Mouse (Mus musculus): Measurements from ENCODE around the gene Gm614. TPM values are rescaled to one million over a fixed set of nuclear protein-coding genes. Genes with fewer than 3 reads are reported as not detected.

Gene Gm614
- polyA plus RNA-seq (2015; fragmentation: Nextera tagmentation; extraction: Ambion mirVana), result 0.22 TPM in 1 of 2 replicates, not detected in the other

DNA sequence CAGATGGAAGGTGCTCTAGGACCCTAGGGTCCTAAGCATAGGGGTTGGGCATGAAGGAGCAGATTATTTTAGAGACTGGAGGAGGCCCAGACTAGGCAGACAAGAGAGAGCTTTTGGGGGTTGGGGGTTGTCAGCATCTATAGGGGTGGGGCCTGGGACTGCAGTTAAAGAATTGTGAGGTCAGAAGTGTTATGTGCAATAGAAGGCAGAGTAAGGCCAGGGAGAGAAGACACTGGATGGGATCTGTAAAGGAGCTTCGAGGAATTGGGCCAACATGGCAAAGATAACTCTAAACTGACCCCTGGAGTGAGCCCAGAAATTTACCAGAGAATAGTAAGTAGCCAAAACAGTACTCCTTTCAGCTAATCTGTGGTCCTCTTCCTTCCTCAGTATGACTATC, at the start of gene Gm614:
Gene Gm614, minus strand, starts transcription at position 101 of the 400 bp plus-strand sequence.

DNA sequence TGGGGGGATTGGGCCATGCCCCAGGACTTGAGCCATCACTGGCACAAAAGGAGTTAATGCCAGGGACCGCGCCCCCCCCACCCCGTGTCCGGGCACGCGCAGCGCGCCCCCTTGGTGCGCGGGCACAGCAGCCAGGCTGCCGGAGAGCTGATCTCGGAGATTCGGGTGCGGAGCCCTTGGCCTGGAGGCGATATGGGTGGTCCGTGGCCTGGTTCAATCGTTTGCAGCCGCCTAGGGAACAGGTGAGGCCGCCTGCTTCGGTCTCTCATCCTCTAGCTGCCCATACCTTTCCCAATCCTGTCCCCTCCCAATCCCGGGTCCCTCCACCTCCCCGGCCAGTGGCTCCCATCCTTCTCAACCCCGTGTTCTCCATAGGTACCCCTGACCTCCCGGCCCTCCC, 35.3 kb upstream of the Gm614 start, which contains the start of gene Nlgn3:
Gene Nlgn3, plus strand, starts transcription at position 114 of the 400 bp plus-strand sequence.

DNA sequence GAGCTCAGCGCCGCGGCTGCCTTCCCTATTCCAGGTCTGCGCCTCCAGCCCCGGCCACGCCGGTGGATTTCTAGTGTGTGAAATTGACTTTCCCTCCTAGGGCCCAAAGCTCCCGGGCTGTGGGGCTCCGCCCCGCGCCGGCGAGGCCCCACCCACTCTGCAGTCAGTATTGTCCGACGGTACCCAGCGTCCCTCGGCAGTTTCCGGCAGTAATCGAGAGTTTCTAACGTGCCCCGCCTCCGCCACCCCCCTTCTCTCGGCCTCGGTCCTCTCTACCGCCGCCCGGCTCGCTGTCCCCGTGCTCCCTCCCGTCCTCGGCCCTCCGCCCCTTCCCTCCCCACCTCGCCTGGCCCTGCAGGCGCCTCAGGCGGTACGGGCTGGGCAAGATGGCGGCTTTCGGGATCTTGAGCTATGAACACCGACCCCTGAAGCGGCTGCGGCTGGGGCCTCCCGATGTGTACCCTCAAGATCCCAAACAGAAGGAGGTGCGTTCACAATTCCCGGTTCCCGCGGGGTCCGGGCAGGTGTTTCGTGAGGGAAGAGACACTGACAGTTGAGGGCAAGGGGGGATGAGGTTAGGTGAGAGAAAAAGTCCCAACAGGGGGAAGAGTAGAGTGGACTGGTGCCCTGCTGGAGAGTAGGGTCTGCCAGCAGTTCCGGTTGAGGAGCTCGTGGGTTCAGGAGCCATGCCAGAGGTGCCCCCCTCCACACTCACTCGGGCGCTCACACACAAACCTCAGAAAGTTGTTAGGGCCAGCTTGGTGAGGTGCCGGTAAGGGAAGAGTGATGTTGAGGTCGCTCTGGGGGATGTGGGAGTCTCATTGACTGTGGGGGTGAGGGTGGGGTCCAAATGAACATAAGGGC, 10.3 kb upstream of the Gm614 start, which contains the start of gene Med12:
Gene Med12, plus strand, starts transcription at position 156 of the 864 bp plus-strand sequence.

DNA sequence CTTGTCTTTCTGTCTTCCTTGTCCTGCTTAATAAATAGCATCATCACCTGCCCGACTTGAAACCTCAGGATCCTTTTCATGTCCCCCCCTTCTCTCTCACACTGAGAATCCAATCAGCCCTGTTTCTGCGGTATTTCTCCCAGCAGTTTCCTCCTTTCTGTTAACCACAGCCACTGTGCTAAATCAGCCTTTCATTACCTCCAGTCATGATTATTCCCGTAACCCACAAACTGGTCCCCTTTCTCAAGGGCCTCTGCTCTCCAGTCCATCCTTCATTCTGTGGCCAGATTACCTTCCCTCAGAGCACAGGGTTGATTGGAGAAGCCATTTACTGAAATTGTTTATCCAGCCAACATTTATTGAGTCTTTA, 4.9 kb upstream of the Gm614 start, which contains the start of gene Gm20489:
Gene Gm20489, minus strand, starts transcription at position 269 of the 370 bp plus-strand sequence.

DNA sequence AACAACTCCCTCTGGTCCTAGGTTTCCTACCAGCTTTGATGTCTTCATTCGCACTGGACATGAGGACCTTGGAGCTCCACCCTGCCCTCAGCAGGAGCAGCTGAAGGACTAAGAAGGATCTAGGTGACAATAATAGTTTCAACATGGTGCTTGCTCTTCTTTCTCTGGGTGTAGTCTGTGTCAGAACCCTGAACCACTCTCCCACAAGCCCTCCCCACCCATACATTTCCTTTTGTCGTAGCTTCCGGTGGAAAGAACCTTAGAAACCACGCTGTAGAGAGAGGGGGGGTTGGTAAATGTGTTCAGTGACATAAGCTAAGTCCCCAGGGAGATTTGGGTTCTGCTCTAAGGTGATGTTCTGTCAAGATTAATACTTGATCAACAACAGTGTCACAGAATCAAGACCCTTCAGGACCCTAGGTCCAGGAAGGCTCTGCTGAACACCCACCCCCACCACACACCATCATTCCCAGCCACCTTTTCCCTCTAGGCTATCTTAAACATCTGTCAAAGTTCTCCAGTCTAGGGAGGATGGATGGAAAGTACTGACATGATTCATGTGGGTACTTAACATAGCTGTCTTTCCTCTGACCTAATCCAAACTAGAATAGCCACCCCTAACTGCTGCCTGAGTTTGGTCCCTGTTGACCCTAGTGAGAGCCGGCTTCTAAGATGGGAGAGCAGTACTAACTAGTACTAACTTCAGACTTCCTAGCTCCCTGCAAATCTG, 4.4 kb upstream of the Gm614 start, which contains the start of gene Il2rg:
Gene Il2rg, minus strand, starts transcription at position 231 of the 730 bp plus-strand sequence.

DNA sequence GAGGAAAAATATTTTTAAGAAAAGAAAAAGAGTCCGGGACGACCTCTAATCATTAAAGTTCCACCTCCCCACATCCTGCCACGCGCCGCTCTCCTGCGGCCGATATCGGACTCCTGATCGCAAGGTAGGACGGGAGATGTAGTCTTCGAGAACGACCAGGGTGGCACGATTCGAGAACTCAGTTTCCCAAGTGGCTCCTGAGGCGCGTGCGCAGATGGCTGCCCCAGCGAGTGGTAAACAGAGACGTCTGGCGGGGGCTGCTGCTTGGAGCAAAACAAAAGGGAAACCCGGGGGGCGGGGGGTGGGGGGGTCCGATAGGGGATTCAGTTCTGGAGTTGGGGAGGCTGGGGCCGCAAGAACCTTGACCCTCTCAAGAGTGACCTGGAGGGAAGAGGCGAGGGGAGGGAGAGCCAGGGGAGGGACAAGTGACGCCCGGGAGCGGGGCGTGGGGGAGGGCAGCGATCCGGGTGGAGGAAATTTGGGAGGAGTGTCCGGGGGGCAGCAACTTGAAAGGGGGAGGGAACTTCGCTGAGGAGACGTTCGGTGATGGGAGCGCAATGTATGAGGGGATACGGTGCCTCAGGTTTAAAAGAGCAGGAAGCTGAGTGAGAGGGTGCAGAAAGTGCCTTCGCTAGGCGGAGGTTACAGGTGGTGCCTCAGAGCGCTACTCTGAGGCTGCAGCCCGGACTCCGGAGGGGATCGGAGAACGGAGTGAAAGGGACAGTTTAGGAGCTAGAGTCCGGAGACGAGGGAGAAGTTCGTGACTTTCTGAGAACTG, 9.7 kb downstream of the Gm614 start, which contains the start of gene Foxo4:
Gene Foxo4, plus strand, starts transcription at position 577 of the 778 bp plus-strand sequence.

DNA sequence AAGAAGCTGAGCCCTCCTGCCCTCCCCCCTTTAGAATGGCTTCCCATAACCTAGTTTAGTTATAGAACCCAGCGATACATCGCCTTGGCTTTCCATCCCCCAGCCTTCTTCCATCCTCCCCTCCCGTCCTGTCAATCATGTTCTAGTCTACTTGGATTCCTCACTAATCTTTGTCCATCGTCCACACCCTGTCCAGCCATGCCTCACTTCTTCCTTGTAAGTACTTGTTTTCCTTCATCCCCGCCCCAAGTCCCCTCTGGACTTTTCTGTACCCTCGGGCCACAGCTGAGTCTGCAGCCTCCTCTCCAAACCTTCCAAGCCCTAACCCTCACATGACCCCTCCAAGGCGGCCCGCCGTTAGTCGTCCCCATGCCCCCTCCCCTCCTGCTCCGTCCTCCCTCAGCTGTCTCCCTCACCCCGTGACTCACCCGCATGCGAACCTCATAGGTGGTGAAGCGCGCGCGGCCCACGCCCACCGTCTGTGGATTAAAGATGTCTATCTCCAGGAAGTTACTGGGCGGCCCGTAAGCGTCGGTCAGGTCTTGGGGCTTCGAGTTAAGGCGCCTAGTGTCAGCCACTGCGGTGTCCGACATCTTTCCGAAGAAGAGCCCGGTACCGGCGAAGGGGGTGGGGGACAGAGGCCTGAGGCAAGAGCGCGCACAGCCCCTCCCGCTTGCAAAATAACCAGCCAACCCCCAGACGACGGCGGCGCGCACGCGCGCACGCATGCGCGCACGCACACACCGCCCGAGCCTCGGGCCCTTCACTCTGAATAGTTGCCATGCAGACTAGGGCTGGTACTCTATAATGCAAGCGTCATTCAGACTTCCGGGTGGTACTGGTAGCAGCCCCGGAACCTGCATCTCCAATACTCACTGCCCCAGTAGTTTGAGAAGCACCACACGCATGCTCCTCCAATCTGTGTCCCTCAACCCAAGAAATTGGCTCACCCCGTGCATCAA, 41.7 kb downstream of the Gm614 start, which contains the start of gene Snx12:
Gene Snx12, minus strand, starts transcription at position 730 of the 962 bp plus-strand sequence.

Other genes with a start within 250 kb of the Gm614 start
- 0.10 TPM in 1 of 2 replicates, not detected in the other for gene Tex11, start 204.3 kb downstream of the Gm614 start, polyA plus RNA-seq (2015; fragmentation: Nextera tagmentation; extraction: Ambion mirVana)
- gene Slc7a3, start 178.0 kb downstream of the Gm614 start, polyA plus RNA-seq (2015; fragmentation: Nextera tagmentation; extraction: Ambion mirVana), result 14.8 and 16.3 TPM in 2 replicates
- 32.5 and 35.6 TPM in 2 replicates for gene Snx12, start 41.4 kb downstream of the Gm614 start, polyA plus RNA-seq (2015; fragmentation: Nextera tagmentation; extraction: Ambion mirVana)
- gene Foxo4, start 9.5 kb downstream of the Gm614 start, polyA plus RNA-seq (2015; fragmentation: Nextera tagmentation; extraction: Ambion mirVana), result 0.90 and 1.0 TPM in 2 replicates
- gene Il2rg, start 4.3 kb upstream of the Gm614 start, polyA plus RNA-seq (2015; fragmentation: Nextera tagmentation; extraction: Ambion mirVana), result 4.8 and 5.2 TPM in 2 replicates
- gene Gm20489, start 5.0 kb upstream of the Gm614 start, polyA plus RNA-seq (2015; fragmentation: Nextera tagmentation; extraction: Ambion mirVana), result not detected in 2 replicates
- 18.4 and 21.6 TPM in 2 replicates for gene Med12, start 10.0 kb upstream of the Gm614 start, polyA plus RNA-seq (2015; fragmentation: Nextera tagmentation; extraction: Ambion mirVana)
- 68.2 and 87.9 TPM in 2 replicates for gene Nlgn3, start 35.2 kb upstream of the Gm614 start, polyA plus RNA-seq (2015; fragmentation: Nextera tagmentation; extraction: Ambion mirVana)
- gene Gjb1, start 112.4 kb upstream of the Gm614 start, polyA plus RNA-seq (2015; fragmentation: Nextera tagmentation; extraction: Ambion mirVana), result 4.9 and 5.6 TPM in 2 replicates
- 82.7 and 94.5 TPM in 2 replicates for gene Zmym3, start 156.9 kb upstream of the Gm614 start, polyA plus RNA-seq (2015; fragmentation: Nextera tagmentation; extraction: Ambion mirVana)
- 137 and 153 TPM in 2 replicates for gene Nono, start 165.3 kb upstream of the Gm614 start, polyA plus RNA-seq (2015; fragmentation: Nextera tagmentation; extraction: Ambion mirVana)
- gene Itgb1bp2, start 185.1 kb upstream of the Gm614 start, polyA plus RNA-seq (2015; fragmentation: Nextera tagmentation; extraction: Ambion mirVana), result 0.66 and 0.98 TPM in 2 replicates

All from neural tube, postnatal 0 days (tissue).